Mouse (Mus musculus): Measurements from ENCODE around the gene Lao1.

The Lao1 gene

DNA sequence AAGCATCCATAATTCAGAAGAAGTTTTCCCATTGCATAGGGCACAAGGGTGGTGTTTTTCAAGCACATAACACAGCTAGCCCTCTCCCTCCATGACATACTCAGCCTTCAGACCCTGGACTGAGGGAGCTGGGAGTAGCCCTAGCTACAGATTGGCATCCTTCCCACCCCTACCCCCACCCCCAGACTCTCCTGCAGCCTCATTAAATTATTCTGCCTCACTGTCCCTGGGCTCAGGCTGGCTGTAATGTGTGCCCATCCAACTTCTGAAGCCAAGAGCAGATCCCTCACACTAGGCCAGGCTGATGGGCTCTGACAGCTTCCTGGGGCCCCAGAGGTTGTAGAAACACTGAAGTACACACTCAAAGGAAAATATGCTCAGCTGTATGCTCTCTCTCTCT is 53.6 kb downstream of the Lao1 start:
- no peak for DNase-seq (ENCODE audit: low read depth, low spot score)

DNA sequence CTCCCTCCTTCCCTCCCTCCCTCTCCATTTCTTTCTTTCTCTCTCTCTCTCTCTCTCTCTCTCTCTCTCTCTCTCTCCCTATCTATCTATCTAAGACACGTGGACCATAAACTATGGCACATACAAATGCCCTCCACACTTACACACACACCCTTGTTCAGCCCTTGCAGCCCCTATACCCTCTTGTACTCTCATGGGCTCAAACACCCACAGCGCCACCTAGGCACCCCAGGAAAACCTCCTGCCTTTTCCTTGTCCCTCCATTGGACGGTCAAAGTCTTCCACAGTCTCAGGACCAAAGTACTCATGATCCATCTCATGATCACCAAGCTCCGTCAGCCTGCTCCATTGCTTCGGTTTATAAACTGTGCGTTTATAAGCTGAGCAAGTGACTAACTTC is 54.2 kb downstream of the Lao1 start:
- no peak for DNase-seq (ENCODE audit: low read depth, low spot score)

DNA sequence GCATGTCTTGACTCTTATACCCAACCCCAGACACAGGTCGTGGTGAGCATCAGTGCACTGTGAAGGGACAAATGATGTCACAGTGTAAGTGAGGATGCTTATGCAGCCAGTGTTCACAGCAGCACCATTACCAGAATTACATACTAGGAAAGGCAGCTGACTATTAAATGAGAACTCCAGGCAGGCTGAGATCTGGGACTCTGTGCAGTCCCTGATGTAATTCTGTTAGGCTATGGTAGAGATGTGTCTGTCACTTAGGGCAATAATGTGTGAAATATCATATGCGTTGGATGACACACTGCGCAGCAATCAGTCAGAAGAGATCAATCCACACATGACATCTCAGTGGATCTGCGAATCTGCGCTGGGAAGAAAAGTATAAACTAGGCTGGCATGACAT is 55.7 kb downstream of the Lao1 start:
- DNase-seq (ENCODE audit: low read depth, low spot score), result no peak
